ENCODE assay signal across 23 mouse cellular contexts in genomic region chr17:49989583-49989982, GRCm38 (mm10).
DNase-seq lines count a peak whose midpoint lies in the region; ATAC-seq and TF ChIP-seq lines count a peak whose summit lies in the region.
"Had no signal": no experiment of that assay in that cellular context is flagged by ENCODE, and none has a peak within 500 bp of the region (broad histone marks: within the 10 kb centered on the region; RNA-seq: fewer than 3 reads in every experiment).

No protein-coding gene starts in this region.

- ATAC-seq in hindbrain, embryonic 15.5 days (ENCODE audit: low FRiP score, low read depth), result no peak
- ATAC-seq in hindbrain, embryonic 11.5 days (ENCODE audit: low FRiP score), result no peak
- ATAC-seq in forebrain, postnatal 0 days, result 0 out of 2 replicates have a peak, but pooled peaks have one; percentile 48
- ATAC-seq: hindbrain, postnatal 0 days; intestine, embryonic 16.5 days; liver, postnatal 0 days had no signal

- intact Hi-C loops in left cerebral cortex, postnatal 4 days (cut with DNase I), result no loop called here

- no peaks in the 10 kb centered on the region for H3K9me3 ChIP-seq in hindbrain, embryonic 15.5 days
- no peaks in the 10 kb centered on the region for H3K9me3 ChIP-seq in hindbrain, embryonic 11.5 days (ENCODE audit: control insufficient read depth, low read length)
- no peaks in the 10 kb centered on the region for H3K9me3 ChIP-seq in forebrain, postnatal 0 days (ENCODE audit: low read length)
- H3K9me3 ChIP-seq: embryonic facial prominence, embryonic 15.5 days; limb, embryonic 12.5 days; stomach, embryonic 15.5 days had no signal

- no peak for TF ChIP-seq CTCF in brain, embryonic 14.5 days (IDR thresholded peaks at IDR 0.05; ENCODE audit: borderline replicate concordance, extremely low read depth, insufficient read depth, insufficient read length)
- no peak for TF ChIP-seq CTCF in forebrain, postnatal 0 days (IDR thresholded peaks at IDR 0.05; ENCODE audit: low read depth)

- peaks cover 3% of the 10 kb centered on the region; the same call in 1 of the 2 replicates for H3K4me1 ChIP-seq in hindbrain, embryonic 15.5 days (replicated peaks)
- H3K4me1 ChIP-seq in hindbrain, embryonic 11.5 days (replicated peaks; ENCODE audit: control insufficient read depth, insufficient read depth, low read length), result 0 out of 2 replicates have a peak, but pooled peaks cover 4% of the 10 kb centered on the region
- H3K4me1 ChIP-seq in forebrain, postnatal 0 days (ENCODE audit: insufficient read depth), result 0 out of 2 replicates have a peak, but pooled peaks cover 3% of the 10 kb centered on the region
- H3K4me1 ChIP-seq: embryonic facial prominence, embryonic 15.5 days; stomach, embryonic 15.5 days had no signal

- H3K36me3 ChIP-seq in hindbrain, embryonic 15.5 days, result no peaks in the 10 kb centered on the region
- no peaks in the 10 kb centered on the region for H3K36me3 ChIP-seq in hindbrain, embryonic 11.5 days (ENCODE audit: control insufficient read depth, insufficient read depth, low read length)
- H3K36me3 ChIP-seq in forebrain, postnatal 0 days (ENCODE audit: insufficient read depth), result no peaks in the 10 kb centered on the region
- H3K36me3 ChIP-seq: embryonic facial prominence, embryonic 15.5 days; limb, embryonic 12.5 days; stomach, embryonic 15.5 days had no signal

- DNase-seq in hindbrain, embryonic 11.5 days (ENCODE audit: low spot score), result no peak
- DNase-seq in ES-CJ7 (ENCODE audit: low read depth, low spot score), result peak; percentile 23
- DNase-seq in brain, embryonic 14.5 days (ENCODE audit: low read depth), result peak; percentile 77
- peak; percentile 27 for DNase-seq in forebrain, postnatal 0 days
- no peak for DNase-seq in T-cell, adult 2 months (ENCODE audit: low spot score)
- no peak for DNase-seq in left cerebral cortex, postnatal 4 days
- no peak for DNase-seq in cerebellum, postnatal 36 days
- DNase-seq: adrenal gland, postnatal 14 days; cerebellum, adult 8-10 months; kidney, adult 9 months; kidney, postnatal 14 days; liver, postnatal 0 days; lung, postnatal 10 days; thymus, postnatal 25 days had no signal

- no peak overlapping the region for H3K4me2 ChIP-seq in hindbrain, embryonic 15.5 days
- H3K4me2 ChIP-seq in hindbrain, embryonic 11.5 days (replicated peaks; ENCODE audit: low read depth, low read length), result no peak overlapping the region
- no peak overlapping the region for H3K4me2 ChIP-seq in forebrain, postnatal 0 days (ENCODE audit: low read depth)
- H3K4me2 ChIP-seq: embryonic facial prominence, embryonic 15.5 days; heart, embryonic 11.5 days; limb, embryonic 12.5 days; liver, embryonic 11.5 days; stomach, embryonic 15.5 days had no signal

- 54% methylated on average over 8 of the region's 8 CpGs for WGBS in hindbrain, embryonic 15.5 days
- 74% methylated on average over 8 of the region's 8 CpGs for WGBS in hindbrain, embryonic 11.5 days
- 19% methylated on average over 8 of the region's 8 CpGs for WGBS in forebrain, postnatal 0 days

- no peak overlapping the region for H3K9ac ChIP-seq in hindbrain, embryonic 15.5 days
- H3K9ac ChIP-seq in hindbrain, embryonic 11.5 days (ENCODE audit: low read depth, low read length), result no peak overlapping the region
- H3K9ac ChIP-seq in forebrain, postnatal 0 days, result no peak overlapping the region
- H3K9ac ChIP-seq: embryonic facial prominence, embryonic 15.5 days; limb, embryonic 12.5 days; liver, postnatal 0 days; stomach, embryonic 15.5 days had no signal

- H3K27me3 ChIP-seq in hindbrain, embryonic 15.5 days, result no peaks in the 10 kb centered on the region
- H3K27me3 ChIP-seq in hindbrain, embryonic 11.5 days (ENCODE audit: control insufficient read depth, insufficient read depth, low read length), result no peaks in the 10 kb centered on the region
- no peaks in the 10 kb centered on the region for H3K27me3 ChIP-seq in forebrain, postnatal 0 days (ENCODE audit: insufficient read depth, low read length)
- H3K27me3 ChIP-seq: CH12.LX; embryonic facial prominence, embryonic 15.5 days; limb, embryonic 12.5 days; stomach, embryonic 15.5 days had no signal

- no peak for TF ChIP-seq POLR2A in brain, embryonic 14.5 days (IDR thresholded peaks at IDR 0.05; ENCODE audit: borderline replicate concordance, extremely low read depth, insufficient read depth, insufficient read length, poor library complexity, severe bottlenecking)

- H3K4me3 ChIP-seq in hindbrain, embryonic 15.5 days, result no peak overlapping the region
- no peak overlapping the region for H3K4me3 ChIP-seq in hindbrain, embryonic 11.5 days (ENCODE audit: low read depth, low read length)
- no peak overlapping the region for H3K4me3 ChIP-seq in forebrain, postnatal 0 days (ENCODE audit: low read depth, low read length)
- H3K4me3 ChIP-seq: embryonic facial prominence, embryonic 15.5 days; limb, embryonic 12.5 days; stomach, embryonic 15.5 days had no signal

- 0 out of 2 replicates have a peak overlapping the region, but pooled peaks have one; percentile 17 for H3K27ac ChIP-seq in hindbrain, embryonic 15.5 days (replicated peaks)
- no peak overlapping the region for H3K27ac ChIP-seq in hindbrain, embryonic 11.5 days (ENCODE audit: low read depth, low read length)
- H3K27ac ChIP-seq in forebrain, postnatal 0 days (ENCODE audit: low read depth, low read length), result no peak overlapping the region
- H3K27ac ChIP-seq: embryonic facial prominence, embryonic 15.5 days; hindbrain, postnatal 0 days; limb, embryonic 12.5 days; stomach, embryonic 15.5 days had no signal

Comparison
In these comparisons a context has a peak if more than half of its experiments do, and no peak if none do; other contexts are left out.
1. DNase-seq: peak in ES-CJ7 (single experiment), brain, embryonic 14.5 days (single experiment) and forebrain, postnatal 0 days (single experiment); none in hindbrain, embryonic 11.5 days (single experiment), T-cell, adult 2 months (single experiment), left cerebral cortex, postnatal 4 days (single experiment) and cerebellum, postnatal 36 days (0 of 2).